Mouse (Mus musculus): ENCODE results near the gene Psme3. TPM values are rescaled to one million over a fixed set of nuclear protein-coding genes. Genes with fewer than 3 reads are reported as not detected.
"Not testable (repeated sequence)": the region's sequence is repeated elsewhere in the genome, so short reads cannot be mapped to it uniquely, and the experiment has no call there.

Gene Psme3
- polyA plus RNA-seq, 1 experiment: 40.4 TPM

- DNase-seq: no peak
- TF ChIP-seq POLR2A (IDR thresholded peaks at IDR 0.05; ENCODE audit: borderline replicate concordance, extremely low read depth, low read depth, low read length): no peak
- TF ChIP-seq CTCF (IDR thresholded peaks at IDR 0.05; ENCODE audit: insufficient read depth, low read length): no peak
- H3K4me1 ChIP-seq (ENCODE audit: control insufficient read depth, insufficient read depth, low read length): no peaks in the 10 kb centered on the region
- WGBS: 38% methylated on average over 3 of the region's 3 CpGs
- H3K4me3 ChIP-seq (replicated peaks; ENCODE audit: extremely low read depth, low read depth, low read length): no peak overlapping the region
Measured at GRCm38 (mm10) chr11:101327311-101327710, 11.3 kb downstream of the Psme3 start.

GRCm38 (mm10) chr11:101328941-101329635 is 13.1 kb downstream of the Psme3 start:
- Histone ChIP-seq H3K4me1 (ENCODE audit: control insufficient read depth, insufficient read depth, low read length) (no peaks in the 10 kb centered on the region), H3K4me3 (replicated peaks; ENCODE audit: extremely low read depth, low read depth, low read length) (no peak overlapping the region)
- no peak for DNase-seq
- WGBS: 64% methylated on average over 6 of the region's 6 CpGs
- TF ChIP-seq CTCF (IDR thresholded peaks at IDR 0.05; ENCODE audit: insufficient read depth, low read length) (no peak), POLR2A (IDR thresholded peaks at IDR 0.05; ENCODE audit: borderline replicate concordance, extremely low read depth, low read depth, low read length) (no peak)

- Histone ChIP-seq H3K4me1 (ENCODE audit: control insufficient read depth, insufficient read depth, low read length) (no peaks in the 10 kb centered on the region), H3K4me3 (replicated peaks; ENCODE audit: extremely low read depth, low read depth, low read length) (no peak within 1 kb of the TSS)
- WGBS: 54% methylated on average over 7 of the region's 7 CpGs
- DNase-seq: no peak
- TF ChIP-seq POLR2A (IDR thresholded peaks at IDR 0.05; ENCODE audit: borderline replicate concordance, extremely low read depth, low read depth, low read length) (no peak), CTCF (IDR thresholded peaks at IDR 0.05; ENCODE audit: insufficient read depth, low read length) (no peak)
Measured at GRCm38 (mm10) chr11:101330371-101330924, 14.4 kb downstream of the Psme3 start, which contains the start of gene Aoc3. Aoc3 (plus strand) TSS chr11:101330605.

GRCm38 (mm10) chr11:101330961-101331360 is 14.9 kb downstream of the Psme3 start:
- DNase-seq; H3K4me3 ChIP-seq (replicated peaks; ENCODE audit: extremely low read depth, low read depth, low read length): not testable (repeated sequence)

GRCm38 (mm10) chr11:101332537-101332936 is 16.5 kb downstream of the Psme3 start:
- Histone ChIP-seq H3K4me1 (ENCODE audit: control insufficient read depth, insufficient read depth, low read length) (no peaks in the 10 kb centered on the region), H3K4me3 (replicated peaks; ENCODE audit: extremely low read depth, low read depth, low read length) (no peak overlapping the region)
- TF ChIP-seq POLR2A (IDR thresholded peaks at IDR 0.05; ENCODE audit: borderline replicate concordance, extremely low read depth, low read depth, low read length) (no peak), CTCF (IDR thresholded peaks at IDR 0.05; ENCODE audit: insufficient read depth, low read length) (no peak)
- WGBS: 65% methylated on average over 3 of the region's 3 CpGs
- no peak for DNase-seq

More at GRCm38 (mm10) chr11:101330961-101331360, 14.9 kb downstream of the Psme3 start:
- WGBS: 71% methylated on average over 6 of the region's 6 CpGs
- H3K4me1 ChIP-seq (ENCODE audit: control insufficient read depth, insufficient read depth, low read length): not testable (repeated sequence)

- 53% methylated on average over 10 of the region's 10 CpGs for WGBS
- TF ChIP-seq CTCF (IDR thresholded peaks at IDR 0.05; ENCODE audit: insufficient read depth, low read length) (no peak), POLR2A (IDR thresholded peaks at IDR 0.05; ENCODE audit: borderline replicate concordance, extremely low read depth, low read depth, low read length) (no peak)
- no peak overlapping the region for H3K4me3 ChIP-seq (replicated peaks; ENCODE audit: extremely low read depth, low read depth, low read length)
- DNase-seq: no peak
- peaks cover 2% of the 10 kb centered on the region; the same call in 1 of the 2 replicates for H3K4me1 ChIP-seq (ENCODE audit: control insufficient read depth, insufficient read depth, low read length)
Measured at GRCm38 (mm10) chr11:101334023-101334422, 18.0 kb downstream of the Psme3 start.

GRCm38 (mm10) chr11:101334516-101334915 is 18.5 kb downstream of the Psme3 start:
- Histone ChIP-seq H3K4me3 (replicated peaks; ENCODE audit: extremely low read depth, low read depth, low read length) (no peak overlapping the region), H3K4me1 (ENCODE audit: control insufficient read depth, insufficient read depth, low read length) (peaks cover 2% of the 10 kb centered on the region; the same call in 1 of the 2 replicates)
- 47% methylated on average over 6 of the region's 6 CpGs for WGBS
- no peak for TF ChIP-seq POLR2A (IDR thresholded peaks at IDR 0.05; ENCODE audit: borderline replicate concordance, extremely low read depth, low read depth, low read length)
- TF ChIP-seq CTCF (IDR thresholded peaks at IDR 0.05; ENCODE audit: insufficient read depth, low read length): no peak
- no peak for DNase-seq

- TF ChIP-seq POLR2A (IDR thresholded peaks at IDR 0.05; ENCODE audit: borderline replicate concordance, extremely low read depth, low read depth, low read length) (no peak), CTCF (IDR thresholded peaks at IDR 0.05; ENCODE audit: insufficient read depth, low read length) (no peak)
- peaks cover 2% of the 10 kb centered on the region; the same call in 1 of the 2 replicates for H3K4me1 ChIP-seq (ENCODE audit: control insufficient read depth, insufficient read depth, low read length)
- no peak overlapping the region for H3K4me3 ChIP-seq (replicated peaks; ENCODE audit: extremely low read depth, low read depth, low read length)
- DNase-seq: no peak
- WGBS: 78% methylated on average over 9 of the region's 9 CpGs
Measured at GRCm38 (mm10) chr11:101335685-101336084, 19.7 kb downstream of the Psme3 start.

- 1% methylated on average over 9 of the region's 9 CpGs for WGBS
- peak overlapping the region; percentile 42 for H3K4me3 ChIP-seq (replicated peaks; ENCODE audit: extremely low read depth, low read depth, low read length)
- H3K4me1 ChIP-seq (ENCODE audit: control insufficient read depth, insufficient read depth, low read length): peaks cover 2% of the 10 kb centered on the region; the same call in 1 of the 2 replicates
- no peak for DNase-seq
- TF ChIP-seq CTCF (IDR thresholded peaks at IDR 0.05; ENCODE audit: insufficient read depth, low read length) (no peak), POLR2A (IDR thresholded peaks at IDR 0.05; ENCODE audit: borderline replicate concordance, extremely low read depth, low read depth, low read length) (no peak)
Measured at GRCm38 (mm10) chr11:101338123-101338760, 22.2 kb downstream of the Psme3 start.

Measured in lung, adult 2 months (tissue).